Mouse (Mus musculus) cortical plate, adult 2 months (tissue): ENCODE results near the gene Grk3. TPM values are rescaled to one million over a fixed set of nuclear protein-coding genes. Genes with fewer than 3 reads are reported as not detected.

ENCODE experiments used
- H3K27ac ChIP-seq: fragments of 200-500 bp; 2 replicates; pipeline ENCODE4 v1.5.1; 2012; ENCODE audit warnings: low read length, control low read depth, inconsistent platforms; ENCODE audit not compliant: insufficient read depth
- H3K4me1 ChIP-seq: fragments of 200-500 bp; 2 replicates; pipeline ENCODE4 v1.6.1; 2011; ENCODE audit warnings: low read length; ENCODE audit not compliant: control insufficient read depth, insufficient read depth
- H3K4me3 ChIP-seq: fragments of 200-500 bp; 2 replicates; pipeline ENCODE4 v1.5.1; 2011; ENCODE audit warnings: mild to moderate bottlenecking, low read length, control low read depth; ENCODE audit not compliant: insufficient read depth
- CTCF ChIP-seq: fragments of 200-500 bp; IDR thresholded peaks from 2 replicates; pipeline ENCODE4 v1.5.1; 2011; ENCODE audit warnings: mild to moderate bottlenecking, control low read depth, low read length; ENCODE audit not compliant: insufficient read depth; ENCODE audit errors: extremely low read depth
- POLR2A ChIP-seq: fragments of 200-500 bp; IDR thresholded peaks from 2 replicates; pipeline ENCODE4 v1.6.1; 2011; ENCODE audit warnings: mild to moderate bottlenecking, low read length, control low read depth; ENCODE audit not compliant: insufficient read depth; ENCODE audit errors: extremely low read depth
- polyA plus RNA-seq: library from polyadenylated mRNA; depleted of rRNA; stranded (reverse); fragments of >200 nt; gene quantifications from 2 replicates; pipeline ENCODE4 v1.2.3, GENCODE M21; 2012

The Grk3 gene
- polyA plus RNA-seq, 1 experiment = 51.1 TPM

GRCm38 (mm10) chr5:112945925-112946324 lies 69.7 kb downstream of the Grk3 start:
- H3K4me3 ChIP-seq = no peak overlapping the region
- H3K4me1 ChIP-seq = peaks cover 2% of the 10 kb centered on the region; the same call in 1 of the 2 replicates
- H3K27ac ChIP-seq = no peak overlapping the region
- TF ChIP-seq POLR2A = no peak
- TF ChIP-seq CTCF = no peak

- Histone ChIP-seq H3K4me1 (peaks cover 2% of the 10 kb centered on the region; the same call in 1 of the 2 replicates), H3K27ac (no peak overlapping the region), H3K4me3 (no peak overlapping the region)
- TF ChIP-seq CTCF (no peak), POLR2A (no peak)
These were observed 73.3 kb downstream of the Grk3 start for GRCm38 (mm10) chr5:112942244-112942643.

GRCm38 (mm10) chr5:112941001-112941400 lies 74.6 kb downstream of the Grk3 start:
- H3K4me3 ChIP-seq = no peak overlapping the region
- TF ChIP-seq CTCF = no peak
- TF ChIP-seq POLR2A = no peak
- peaks cover 3% of the 10 kb centered on the region; the same call in 1 of the 2 replicates for H3K4me1 ChIP-seq
- no peak overlapping the region for H3K27ac ChIP-seq

- no peak for TF ChIP-seq POLR2A
- no peak for TF ChIP-seq CTCF
- peaks cover 10% of the 10 kb centered on the region for H3K4me1 ChIP-seq
- no peak overlapping the region for H3K4me3 ChIP-seq
- H3K27ac ChIP-seq = no peak overlapping the region
These were observed 79.0 kb downstream of the Grk3 start for GRCm38 (mm10) chr5:112936632-112937031.

GRCm38 (mm10) chr5:112935436-112935835 lies 80.2 kb downstream of the Grk3 start:
- Histone ChIP-seq H3K4me1 (peaks cover 12% of the 10 kb centered on the region), H3K4me3 (no peak overlapping the region), H3K27ac (no peak overlapping the region)
- TF ChIP-seq CTCF = no peak
- no peak for TF ChIP-seq POLR2A

DNA sequence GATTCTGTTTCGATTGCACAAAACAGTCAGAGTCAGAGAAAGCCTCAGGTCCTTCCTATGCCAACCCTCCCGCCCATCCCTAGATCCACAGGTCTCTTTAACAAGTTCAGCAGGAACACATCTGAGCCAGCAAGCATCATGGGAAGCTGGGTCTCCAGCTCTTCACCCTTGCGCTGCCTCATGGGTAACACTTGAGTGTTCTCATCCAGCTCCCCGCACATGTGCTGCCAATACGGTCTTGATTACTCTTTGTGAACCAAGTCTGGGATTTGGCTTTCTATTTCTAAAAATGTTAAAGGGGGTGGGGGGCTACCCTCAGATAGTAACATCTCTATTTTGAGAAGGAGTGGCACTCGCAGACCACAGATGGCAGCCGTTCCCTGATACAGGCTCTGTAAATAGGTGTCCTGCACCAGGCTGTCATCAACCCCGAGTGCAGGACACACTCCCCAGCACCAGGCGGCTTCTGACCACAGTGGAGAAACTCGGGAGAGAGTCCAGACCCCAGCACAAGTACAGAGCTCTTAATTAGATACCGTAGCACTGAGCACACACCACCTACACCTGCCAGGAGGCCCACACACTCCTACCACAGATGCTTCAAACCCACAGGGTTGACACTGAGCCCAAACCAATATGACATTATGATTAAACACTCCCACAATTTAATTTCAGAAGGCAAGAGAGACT lies 82.6 kb downstream of the Grk3 start:
- H3K4me1 ChIP-seq = peaks cover 12% of the 10 kb centered on the region
- TF ChIP-seq CTCF = no peak
- no peak for TF ChIP-seq POLR2A
- no peak overlapping the region for H3K4me3 ChIP-seq
- H3K27ac ChIP-seq = no peak overlapping the region

GRCm38 (mm10) chr5:112931901-112932300 lies 83.7 kb downstream of the Grk3 start:
- H3K27ac ChIP-seq = no peak overlapping the region

DNA sequence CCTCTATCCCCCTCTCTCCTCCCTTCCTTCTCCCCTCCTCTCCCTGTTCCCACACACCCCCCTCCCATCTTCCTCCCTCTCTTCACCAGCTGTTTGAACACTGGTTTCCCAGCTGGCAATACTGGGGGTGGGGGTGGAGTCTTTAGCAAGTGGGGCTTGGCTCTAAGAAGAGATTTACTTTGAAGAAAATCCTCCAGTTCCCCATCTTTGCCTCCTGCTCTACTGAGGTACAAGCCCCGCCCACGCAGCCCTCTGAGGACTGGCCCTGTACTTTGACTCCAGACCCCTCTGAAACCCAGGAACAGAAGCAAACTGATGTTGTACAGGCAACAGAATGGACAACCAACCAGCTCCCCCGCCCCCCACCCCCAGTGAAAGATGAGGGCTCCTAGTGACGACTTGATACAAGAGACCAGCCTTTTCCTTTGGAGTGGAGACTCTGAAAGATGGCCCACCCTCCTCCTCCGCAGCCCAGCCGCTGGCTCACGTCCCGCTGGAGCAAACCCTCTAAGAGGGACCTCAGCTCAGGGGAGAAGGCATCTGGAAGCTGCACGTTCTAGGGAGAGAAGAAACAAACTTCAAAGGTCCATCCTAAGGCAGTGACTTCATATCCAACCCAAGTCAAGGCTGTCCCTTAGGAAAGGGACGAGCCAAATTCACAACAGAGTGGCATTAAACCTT lies 87.2 kb downstream of the Grk3 start:
- Histone ChIP-seq H3K4me3 (no peak overlapping the region), H3K27ac (no peak overlapping the region), H3K4me1 (peaks cover 10% of the 10 kb centered on the region)
- TF ChIP-seq CTCF = no peak
- no peak for TF ChIP-seq POLR2A

More at GRCm38 (mm10) chr5:112931901-112932300, 83.7 kb downstream of the Grk3 start:
- TF ChIP-seq CTCF (no peak), POLR2A (no peak)
- Histone ChIP-seq H3K4me1 (peaks cover 13% of the 10 kb centered on the region), H3K4me3 (no peak overlapping the region)

GRCm38 (mm10) chr5:112925422-112925821 lies 90.2 kb downstream of the Grk3 start:
- H3K4me3 ChIP-seq = no peak overlapping the region
- TF ChIP-seq CTCF (no peak), POLR2A (no peak)
- H3K27ac ChIP-seq = no peak overlapping the region
- peaks cover 5% of the 10 kb centered on the region for H3K4me1 ChIP-seq

GRCm38 (mm10) chr5:112924806-112925205 lies 90.8 kb downstream of the Grk3 start:
- H3K27ac ChIP-seq = no peak overlapping the region
- no peak for TF ChIP-seq POLR2A
- TF ChIP-seq CTCF = no peak

More at GRCm38 (mm10) chr5:112924806-112925205, 90.8 kb downstream of the Grk3 start:
- Histone ChIP-seq H3K4me3 (no peak overlapping the region), H3K4me1 (peaks cover 5% of the 10 kb centered on the region)
